Mouse (Mus musculus) cortical plate, adult 2 months (tissue): Measurements from ENCODE around the gene Wars2.

ENCODE experiments used
- CTCF ChIP-seq: fragments of 200-500 bp; IDR thresholded peaks from 2 replicates; pipeline ENCODE4 v1.5.1; 2011; ENCODE audit warnings: mild to moderate bottlenecking, control low read depth, low read length; ENCODE audit not compliant: insufficient read depth; ENCODE audit errors: extremely low read depth
- POLR2A ChIP-seq: fragments of 200-500 bp; IDR thresholded peaks from 2 replicates; pipeline ENCODE4 v1.6.1; 2011; ENCODE audit warnings: mild to moderate bottlenecking, low read length, control low read depth; ENCODE audit not compliant: insufficient read depth; ENCODE audit errors: extremely low read depth

DNA sequence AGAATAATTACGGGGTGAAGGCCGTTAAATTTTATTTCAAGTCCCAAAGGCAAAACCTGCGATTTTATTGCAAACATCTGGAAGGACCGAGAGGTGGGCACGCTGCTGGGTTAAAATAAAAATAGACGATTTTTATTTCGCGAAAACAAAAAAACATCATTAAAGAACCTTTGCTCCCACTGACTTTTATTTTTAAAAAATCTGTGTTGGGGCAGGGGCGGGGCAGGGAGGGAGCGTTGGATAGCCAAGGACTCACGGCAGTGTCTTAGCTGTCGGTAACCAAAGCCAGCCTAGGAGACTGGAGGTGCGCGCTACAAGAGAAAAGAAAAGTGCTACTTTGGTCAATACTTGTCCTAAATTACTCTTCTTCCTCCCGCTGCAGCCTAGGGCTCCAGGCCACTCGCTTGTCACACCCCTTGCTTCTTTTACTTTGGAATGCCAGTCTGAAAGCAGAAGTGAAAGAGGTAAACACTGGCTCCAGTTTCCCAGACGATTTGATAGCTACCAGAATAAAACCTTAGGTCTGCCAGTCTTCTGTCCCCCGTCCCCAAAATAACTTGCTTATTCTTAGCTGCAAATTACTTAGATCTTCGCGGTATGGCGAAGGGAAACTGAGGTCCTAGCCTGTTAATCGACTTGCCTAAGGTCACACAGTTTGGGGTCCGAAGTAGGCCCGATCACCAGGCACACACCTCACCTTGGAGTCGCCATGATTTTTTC lies 108.1 kb downstream of the Wars2 start:
- TF ChIP-seq POLR2A (no peak), CTCF (no peak)
